Mouse (Mus musculus): Measurements from ENCODE around the gene Klrg1.

The Klrg1 gene

DNA sequence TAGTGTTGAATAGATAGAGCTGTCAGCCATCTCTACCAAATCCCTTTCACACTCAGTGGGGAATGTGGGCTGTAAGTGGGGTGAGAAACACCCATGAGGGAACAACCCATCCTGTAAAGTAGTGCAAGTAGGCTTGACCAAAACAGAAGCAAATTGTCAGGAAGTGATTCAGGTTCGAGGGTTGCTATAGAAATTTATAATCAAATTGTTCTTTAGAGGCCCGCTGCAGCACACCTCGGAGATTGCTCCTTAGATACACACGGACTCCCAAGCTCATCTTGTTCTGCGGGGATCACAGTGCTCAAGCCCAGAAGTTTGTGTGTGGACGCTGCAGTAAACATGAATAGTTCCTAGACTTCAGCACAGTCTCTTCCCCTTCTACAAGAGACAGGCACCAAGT, at the start of gene Klrg1:
Gene Klrg1, minus strand, starts transcription at position 101 of the 400 bp plus-strand sequence.
- in situ Hi-C loops (cut with MboI, MseI): no loop called here

DNA sequence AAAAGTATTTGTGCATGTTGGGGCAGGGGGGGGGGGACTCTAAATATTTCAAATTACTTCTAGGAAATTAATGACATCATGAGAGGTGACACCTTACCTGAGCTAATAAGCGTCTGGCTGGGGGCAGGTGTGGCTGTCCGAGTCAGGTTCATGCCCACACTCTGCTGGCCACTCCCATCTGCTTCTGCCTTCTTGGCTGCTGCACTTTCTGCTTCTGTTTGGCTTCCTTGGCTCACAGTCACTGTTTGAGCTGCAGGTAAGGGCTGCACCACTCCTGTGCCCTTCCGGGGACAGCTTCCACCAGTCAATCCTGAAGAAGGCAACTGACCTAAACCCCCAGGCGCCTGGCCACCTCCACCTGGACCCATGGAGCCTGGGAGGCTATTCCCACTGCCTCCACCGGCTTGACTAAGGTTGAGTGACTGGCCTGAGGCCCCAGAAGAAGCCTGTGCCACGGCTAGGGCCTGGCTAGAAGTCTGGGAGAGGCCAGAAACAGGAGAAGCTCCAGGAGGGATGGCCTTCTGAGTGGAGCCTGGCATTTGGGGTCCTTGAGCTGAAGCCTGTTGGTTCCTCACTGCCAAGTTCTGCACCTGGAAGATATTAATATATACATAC, 42.8 kb upstream of the Klrg1 start:
- in situ Hi-C loops (cut with MboI, MseI): no loop called here

DNA sequence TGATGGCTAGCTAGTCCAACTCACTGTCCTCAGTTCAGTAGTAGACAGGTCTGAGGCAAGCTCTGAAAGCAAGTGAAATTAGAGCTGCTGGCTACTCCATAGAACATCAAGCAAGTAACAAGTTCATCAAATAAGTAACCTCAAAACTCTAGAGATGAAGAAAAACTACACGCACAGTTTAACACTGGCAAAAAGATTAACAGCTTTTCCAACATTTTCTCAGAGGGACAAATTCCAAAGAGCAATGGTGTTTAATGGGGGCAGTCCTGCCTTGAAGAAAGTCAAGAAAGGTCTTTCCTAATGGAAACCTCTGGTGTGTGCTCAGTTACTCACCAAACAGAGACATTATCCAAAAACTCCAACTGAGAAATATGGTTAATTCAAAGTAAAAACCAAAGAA, 36.0 kb upstream of the Klrg1 start:
- in situ Hi-C loops (cut with MboI, MseI): loop anchor here (25.0 kb wide), 1 partner anchor 569 kb away; no protein-coding TSS in a partner anchor

DNA sequence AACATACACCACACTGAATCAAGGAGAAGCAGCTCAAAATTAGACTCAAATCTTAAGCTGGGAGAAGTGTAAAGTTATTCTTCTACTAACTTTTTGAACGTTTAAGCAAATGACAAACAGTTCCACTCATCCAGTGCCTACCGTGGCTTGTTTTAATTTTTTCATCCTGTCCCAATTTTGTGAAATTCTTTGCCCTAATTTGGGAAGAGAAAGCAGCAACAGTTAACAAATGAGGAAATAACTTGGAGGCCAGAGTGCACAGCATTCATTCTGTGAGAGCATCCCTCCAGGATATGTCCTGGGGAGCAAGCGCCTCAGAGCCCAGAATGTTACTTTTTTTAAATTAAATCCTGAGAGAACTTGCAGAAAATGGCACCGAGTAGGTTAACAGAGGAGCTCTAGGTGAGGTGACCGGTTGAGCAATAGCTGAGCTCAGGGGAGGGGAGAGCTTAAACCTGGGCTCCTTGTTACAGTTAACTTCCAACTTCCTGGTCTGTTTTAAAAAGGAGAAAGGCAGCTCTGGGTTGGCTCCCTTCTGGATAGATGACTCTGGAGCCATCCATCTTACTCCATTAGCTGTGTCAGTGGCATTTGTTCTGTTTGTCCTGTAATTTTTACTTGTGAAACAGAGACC, 27.6 kb upstream of the Klrg1 start:
- in situ Hi-C loops (cut with MboI, MseI): loop anchor here (25.0 kb wide), 1 partner anchor 577 kb away; no protein-coding TSS in a partner anchor

DNA sequence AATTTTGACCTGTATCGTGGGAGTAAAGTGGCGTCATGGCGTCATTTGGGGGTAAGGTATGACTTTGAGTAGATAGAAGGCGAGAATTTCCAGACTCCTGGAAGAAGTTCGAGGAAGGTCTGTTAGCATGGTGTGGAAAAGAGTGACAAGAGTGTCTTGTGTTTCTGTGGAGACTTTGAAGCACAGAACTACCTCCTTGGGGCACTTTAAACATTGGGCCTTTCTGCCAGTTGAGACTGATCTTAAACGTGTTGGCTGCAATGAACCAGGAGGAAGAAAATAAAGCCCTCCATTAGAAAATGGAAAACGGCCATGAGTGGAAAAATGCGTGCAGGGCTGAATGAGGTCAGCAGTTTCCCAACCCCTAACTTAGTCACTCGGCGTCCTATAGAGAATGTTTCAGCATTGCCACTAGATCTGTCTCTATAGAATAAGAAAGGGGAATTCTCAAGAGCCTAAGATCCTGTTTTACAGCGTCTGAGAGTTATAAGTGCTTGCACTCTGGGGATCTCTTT, 26.8 kb upstream of the Klrg1 start:
- in situ Hi-C loops (cut with MboI, MseI): loop anchor here (10.0 to 25.0 kb wide), 2 partner anchors 578 to 1035 kb away; no protein-coding TSS in a partner anchor

DNA sequence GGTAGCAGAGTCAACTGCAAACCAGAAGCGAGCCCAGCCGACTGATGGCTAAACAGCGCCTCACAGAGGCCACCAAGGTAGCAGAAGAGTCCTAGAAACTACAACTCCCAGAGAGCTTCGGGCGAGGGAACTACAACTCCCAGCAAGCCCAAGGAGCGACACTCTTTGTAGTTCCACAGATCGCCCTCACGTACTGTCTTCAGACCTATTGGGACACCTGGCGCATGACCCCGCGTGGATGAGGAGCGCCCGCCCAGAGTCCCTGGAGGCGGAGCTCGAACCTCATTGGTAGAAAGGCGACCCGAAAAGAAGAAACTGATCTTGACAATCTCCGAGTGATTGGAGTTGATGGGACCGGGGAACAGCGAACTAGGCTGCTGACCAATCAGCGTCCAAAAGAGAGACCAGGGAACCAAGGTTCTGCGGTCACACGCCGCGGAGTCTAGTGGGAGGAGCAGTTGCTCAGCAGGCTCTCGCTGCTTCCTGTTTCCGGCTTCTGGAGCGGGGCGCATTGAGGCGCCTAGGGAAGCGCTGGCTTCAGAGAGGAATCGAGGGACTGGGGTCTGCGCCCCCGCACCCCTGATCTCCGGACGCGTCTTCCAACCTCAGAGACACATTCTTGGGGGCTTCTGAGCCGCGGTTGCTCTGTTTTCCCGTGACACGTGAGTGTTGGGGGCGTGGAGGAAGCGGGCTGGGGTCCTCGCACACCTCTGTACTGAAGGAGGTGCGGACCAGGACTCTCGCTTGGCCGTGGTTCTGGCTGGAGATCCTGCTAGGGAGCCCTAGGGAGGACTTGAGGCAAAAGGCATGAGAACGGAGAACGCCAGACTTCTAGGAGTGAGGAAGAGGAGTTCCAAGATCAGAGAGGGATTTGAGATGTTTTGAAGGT, 26.1 kb upstream of the Klrg1 start, which contains the start of gene M6pr:
Gene M6pr, plus strand, starts transcription at position 216 of the 889 bp plus-strand sequence.
- in situ Hi-C loops (cut with MboI, MseI): loop anchor here (10.0 to 25.0 kb wide), 2 partner anchors 579 to 1034 kb away; no protein-coding TSS in a partner anchor

DNA sequence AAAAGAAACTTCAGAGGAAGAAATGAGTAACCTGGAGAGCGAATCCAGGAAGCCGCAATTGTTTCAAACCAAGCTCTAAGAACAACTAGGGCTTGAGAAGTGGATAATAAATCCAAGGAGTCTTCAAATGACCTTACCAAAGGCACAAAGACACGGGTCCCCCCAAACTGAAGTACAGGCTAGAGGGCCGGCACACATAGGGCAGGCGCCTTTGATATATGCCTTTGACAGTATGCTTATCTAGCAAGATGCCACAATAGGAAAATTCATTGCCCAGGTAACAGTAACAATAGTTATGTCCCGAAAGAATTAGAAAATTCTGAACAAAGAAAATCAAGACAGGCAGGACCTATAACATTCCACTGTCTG, 25.4 kb upstream of the Klrg1 start:
- in situ Hi-C loops (cut with MboI, MseI): loop anchor here (10.0 to 25.0 kb wide), 2 partner anchors 579 to 1033 kb away; no protein-coding TSS in a partner anchor

DNA sequence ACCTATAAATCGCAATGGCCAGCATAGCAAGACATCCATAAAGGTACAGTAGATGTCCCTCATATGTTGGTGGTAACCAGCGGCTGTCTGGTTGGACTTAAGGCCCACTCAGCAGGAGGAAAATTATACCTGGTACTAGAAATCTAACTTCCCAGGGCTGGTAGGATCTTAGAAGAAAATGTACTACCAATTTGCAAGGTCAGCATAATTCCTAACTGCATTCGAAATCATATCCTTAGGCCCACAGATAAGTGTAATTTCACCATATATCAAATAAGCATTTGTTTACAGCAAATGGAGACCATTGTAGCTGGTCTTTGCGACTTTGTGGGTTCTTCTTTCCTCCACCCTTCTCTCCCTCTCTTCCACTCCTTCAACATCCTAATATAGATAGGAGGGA, 24.0 kb upstream of the Klrg1 start:
- in situ Hi-C loops (cut with MboI, MseI): loop anchor here (10.0 to 25.0 kb wide), 2 partner anchors 581 to 1032 kb away; no protein-coding TSS in a partner anchor

DNA sequence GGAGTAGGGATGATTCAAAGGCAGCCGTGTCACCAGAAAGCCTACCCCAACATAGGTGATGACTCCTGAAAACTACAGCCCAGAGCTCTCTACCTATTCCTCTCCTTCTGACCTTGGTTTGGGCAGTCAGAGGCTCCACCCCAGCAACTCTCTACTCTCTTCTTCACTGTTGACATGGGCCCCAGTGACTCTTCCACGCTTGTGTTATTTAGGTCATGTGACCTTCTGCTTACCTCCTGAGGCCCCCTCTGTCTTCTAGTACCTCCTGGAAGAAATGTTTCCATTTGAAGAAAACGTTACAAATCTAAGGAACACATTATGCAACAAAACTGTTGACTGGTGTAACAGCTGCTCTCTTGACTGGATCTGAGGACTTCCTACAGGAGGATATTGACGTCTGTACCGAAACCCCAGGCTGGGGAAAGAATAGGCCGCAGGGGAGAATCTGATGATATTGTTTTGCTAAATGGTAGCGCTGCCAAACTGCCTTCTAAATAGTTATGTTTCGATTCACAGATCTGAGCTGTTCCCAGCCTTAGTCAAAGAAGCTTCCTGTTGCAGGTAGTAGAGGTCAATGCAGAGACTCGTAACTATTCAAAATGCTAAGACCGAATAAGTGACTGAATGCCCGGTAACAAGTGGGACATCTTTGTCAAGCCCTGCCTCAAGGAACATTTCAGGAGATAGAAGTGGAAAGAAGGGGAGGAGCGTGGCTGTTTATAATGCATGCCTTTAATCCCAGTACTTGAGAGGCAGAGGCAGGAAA, 22.3 kb upstream of the Klrg1 start:
- in situ Hi-C loops (cut with MboI, MseI): loop anchor here (5.0 to 25.0 kb wide), 3 partner anchors 48 to 1030 kb away; no protein-coding TSS in a partner anchor

DNA sequence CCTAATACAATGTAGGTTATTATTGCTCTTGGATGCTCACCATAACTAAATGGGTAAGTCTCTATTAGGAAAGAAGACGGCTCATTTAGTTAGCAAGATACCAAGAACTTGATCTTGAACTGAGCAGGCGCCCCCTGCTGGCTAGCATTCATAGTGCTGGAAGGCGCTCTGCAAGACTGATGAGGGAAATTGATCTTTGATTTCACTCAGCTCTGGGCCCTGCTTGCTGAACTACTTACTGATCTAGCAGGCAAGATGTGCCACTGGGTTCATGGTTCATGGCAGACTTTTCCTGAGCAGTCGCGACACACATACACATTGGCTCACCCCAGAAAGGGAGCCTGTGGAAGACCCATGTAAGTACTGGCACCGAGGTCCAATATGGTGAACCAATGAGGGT, 21.7 kb upstream of the Klrg1 start:
- in situ Hi-C loops (cut with MboI, MseI): loop anchor here (5.0 to 25.0 kb wide), 3 partner anchors 47 to 1030 kb away; no protein-coding TSS in a partner anchor

DNA sequence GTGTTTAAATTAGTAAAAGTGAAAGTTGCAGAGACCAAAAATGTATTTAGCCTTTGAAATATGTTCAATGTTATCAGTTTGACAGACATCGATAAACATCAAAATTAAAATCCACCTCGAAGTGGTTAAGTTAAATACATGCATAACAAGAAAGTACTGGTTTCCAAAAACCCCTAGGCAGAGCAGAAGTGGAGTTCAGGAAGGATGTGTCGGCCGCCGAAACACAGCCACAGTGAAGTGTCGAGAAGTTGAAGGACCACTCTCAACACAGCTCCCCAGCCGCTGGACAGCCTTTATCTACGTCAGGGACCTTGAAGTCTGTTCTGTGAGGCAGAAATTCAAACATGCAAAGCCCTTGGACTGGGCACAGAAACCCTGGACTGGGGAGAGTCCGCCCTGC, 20.8 kb upstream of the Klrg1 start:
- in situ Hi-C loops (cut with MboI, MseI): loop anchor here (5.0 to 25.0 kb wide), 3 partner anchors 46 to 1029 kb away; no protein-coding TSS in a partner anchor

DNA sequence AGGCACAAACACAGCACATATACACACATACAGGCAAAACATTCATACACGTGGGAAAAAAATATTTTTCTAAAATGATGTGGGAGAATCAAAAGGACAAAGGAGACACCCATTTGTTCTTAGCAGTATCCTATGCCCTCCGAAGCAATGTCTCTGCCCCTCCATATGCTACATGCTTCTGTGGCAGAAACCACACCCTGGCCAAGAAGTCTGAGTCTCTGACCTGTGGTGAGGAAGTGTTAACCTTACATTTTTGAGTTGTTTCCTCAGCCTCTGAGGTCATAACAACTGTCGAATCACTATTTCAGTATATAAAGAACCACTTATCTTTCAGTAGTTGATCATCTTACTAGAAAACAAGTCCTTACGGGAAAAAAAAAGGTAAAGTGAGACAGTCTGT, 20.0 kb upstream of the Klrg1 start:
- in situ Hi-C loops (cut with MboI, MseI): loop anchor here (5.0 to 25.0 kb wide), 3 partner anchors 45 to 1028 kb away; no protein-coding TSS in a partner anchor

DNA sequence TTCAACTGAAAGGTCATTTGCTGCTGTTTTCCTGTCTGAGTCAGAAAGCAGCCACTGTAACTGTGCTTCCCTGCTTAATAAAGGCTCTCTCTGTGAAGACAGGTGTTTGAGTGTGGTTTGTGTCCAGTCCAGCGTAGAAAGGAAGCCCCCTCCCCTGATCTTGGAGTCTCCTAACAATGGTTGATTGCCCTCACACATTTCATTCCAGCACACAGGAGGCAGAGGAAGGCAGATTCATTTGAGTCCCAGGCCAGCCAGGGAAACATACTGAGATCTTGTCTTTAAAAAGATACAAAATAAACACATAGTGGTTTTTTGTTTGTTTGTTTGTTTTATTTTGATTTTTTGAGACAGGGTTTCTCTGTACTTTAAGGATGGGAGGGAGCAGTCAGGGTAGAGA, 19.4 kb upstream of the Klrg1 start:
- in situ Hi-C loops (cut with MboI, MseI): loop anchor here (5.0 to 25.0 kb wide), 3 partner anchors 45 to 1027 kb away; no protein-coding TSS in a partner anchor

DNA sequence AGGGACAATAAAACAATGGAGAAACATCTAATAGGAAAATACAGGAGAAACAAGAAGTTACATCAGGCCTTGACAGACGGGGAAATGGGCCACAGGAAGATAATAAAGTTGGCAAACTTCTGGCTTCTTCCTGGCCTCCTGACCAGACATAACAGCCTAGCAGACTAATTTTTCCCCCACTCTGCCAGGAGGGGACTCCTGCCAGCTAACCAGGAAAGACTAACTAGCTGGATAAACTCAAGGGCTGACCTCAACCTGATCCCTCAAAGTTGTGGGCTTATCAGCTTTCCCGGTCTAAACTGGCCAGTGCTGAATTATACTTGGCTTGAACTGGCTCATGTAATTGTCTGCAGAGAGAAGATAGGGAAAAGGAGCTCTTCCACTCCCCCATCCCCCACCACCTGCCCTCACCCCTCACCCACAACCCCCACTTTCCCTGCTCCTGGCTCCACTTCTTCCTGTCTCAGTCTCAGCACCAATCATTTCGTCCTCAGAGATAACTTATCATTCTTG, 17.0 kb upstream of the Klrg1 start:
- in situ Hi-C loops (cut with MboI, MseI): loop anchor here (5.0 to 25.0 kb wide), 3 partner anchors 42 to 1025 kb away; no protein-coding TSS in a partner anchor

DNA sequence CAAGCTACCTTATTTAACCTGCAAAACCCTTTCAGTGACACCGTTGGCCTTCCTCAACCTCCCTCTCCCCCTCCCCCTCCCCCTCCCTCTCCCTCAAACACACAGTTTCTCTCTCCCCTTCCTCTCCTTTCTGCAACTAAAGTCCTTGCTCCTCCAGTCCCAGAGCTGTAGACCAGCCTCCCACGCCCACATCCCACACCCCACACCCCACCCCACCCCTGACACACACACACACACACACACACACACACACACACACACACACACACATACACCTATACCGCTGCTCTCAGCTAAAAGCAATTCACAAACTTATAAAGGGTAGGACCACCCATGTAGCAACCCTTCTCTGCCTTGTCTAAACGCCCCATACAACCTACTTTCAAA, 15.5 kb upstream of the Klrg1 start:
- in situ Hi-C loops (cut with MboI, MseI): no loop called here

DNA sequence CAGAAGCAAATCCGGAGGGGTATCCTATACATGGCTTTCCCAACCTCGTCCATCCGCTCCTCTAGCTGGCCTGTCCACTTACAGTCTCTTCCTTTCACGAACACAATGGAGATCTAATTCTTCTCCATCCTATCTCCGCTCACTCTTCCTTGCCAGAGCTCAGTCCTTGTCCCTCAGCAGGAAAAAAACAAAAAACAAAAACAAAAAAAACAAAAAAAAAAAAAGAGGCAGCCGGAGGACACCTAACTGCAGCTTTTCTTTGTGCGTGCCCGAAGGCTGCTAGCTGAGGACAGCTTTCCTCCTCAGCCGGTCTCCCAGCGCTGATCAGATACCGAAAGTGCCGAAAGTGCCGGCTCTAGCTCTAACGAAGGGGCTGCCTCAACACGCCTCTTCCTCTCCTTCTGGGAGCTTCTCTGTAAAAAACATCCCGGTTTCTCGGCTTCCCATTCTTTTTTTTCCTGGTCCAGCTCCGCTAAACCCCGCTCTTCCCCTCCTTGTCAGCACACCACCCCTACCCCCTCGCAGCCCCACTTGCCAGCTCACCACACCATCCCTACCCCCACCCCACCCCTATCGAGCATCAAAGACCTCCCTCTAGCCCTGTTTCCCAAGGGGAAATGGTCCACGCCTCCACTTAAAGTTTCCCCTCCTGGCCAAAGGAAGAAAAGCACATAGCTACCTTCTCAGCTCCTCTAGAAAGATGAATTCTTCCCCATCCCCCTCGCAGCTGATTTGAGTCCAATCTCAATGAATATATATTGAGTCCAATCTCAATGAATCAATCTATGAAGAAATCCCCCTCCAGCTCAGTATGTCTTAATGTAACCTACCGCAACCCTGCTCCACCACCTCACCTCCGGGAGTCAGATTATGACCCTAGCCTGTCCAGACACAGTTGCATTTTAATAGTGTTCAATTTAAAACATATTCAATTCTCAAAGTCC, 14.9 kb upstream of the Klrg1 start:
- in situ Hi-C loops (cut with MboI, MseI): no loop called here

DNA sequence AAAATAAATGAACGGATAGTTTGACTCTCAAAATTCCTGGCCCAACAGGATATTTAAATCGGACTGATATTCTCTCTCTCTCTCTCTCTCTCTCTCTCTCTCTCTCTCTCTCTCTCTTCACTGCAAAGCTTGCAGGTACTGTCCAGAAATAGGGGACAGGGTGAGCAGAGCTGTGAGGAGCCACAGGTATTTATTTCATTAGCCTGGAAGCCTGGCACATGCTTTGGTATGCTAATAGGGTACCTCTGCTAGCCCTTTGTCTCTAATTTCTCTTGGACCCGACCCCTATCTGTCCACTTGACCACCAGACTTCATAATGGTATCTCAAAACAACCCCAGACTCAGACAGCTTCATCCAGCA, 14.2 kb upstream of the Klrg1 start:
- in situ Hi-C loops (cut with MboI, MseI): no loop called here

DNA sequence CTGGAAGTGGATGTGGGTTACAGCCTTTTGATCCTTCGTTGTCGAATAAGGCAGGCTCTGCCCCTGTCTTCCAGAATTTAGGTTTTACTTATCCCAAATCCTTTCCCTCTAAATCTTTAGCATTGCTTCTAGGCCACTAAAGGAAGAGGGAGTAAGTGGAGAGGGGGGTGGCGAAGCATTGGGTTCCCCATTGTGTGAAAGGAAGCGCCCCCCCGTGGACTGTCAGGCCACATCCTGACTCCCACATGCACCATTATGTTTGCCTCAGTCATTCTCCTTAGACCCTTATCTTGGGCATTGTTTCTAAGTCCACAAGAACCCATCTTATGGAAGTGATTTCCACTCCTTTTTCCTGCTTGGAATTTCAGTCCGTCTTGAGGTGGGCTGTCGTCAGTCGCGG, 12.6 kb upstream of the Klrg1 start:
- in situ Hi-C loops (cut with MboI, MseI): no loop called here

DNA sequence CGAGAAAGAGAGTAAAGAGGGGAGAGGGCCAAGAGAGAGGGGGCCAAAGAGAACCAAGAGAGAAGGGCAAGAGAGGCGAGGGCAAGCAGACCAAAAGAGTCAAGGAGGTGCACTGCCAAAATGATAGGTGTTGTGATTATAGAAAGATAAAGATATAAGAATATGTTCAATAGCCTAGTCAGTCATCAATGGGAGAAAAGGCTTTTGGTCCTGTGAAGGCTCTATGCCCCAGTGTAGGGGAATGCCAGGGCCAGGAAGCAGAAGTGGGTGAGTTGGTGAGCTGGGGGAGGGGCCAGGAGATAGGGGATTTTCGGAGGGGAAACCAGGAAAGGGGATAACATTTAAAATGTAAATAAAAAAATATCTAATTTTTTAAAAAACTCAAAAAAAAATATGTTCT, 11.6 kb upstream of the Klrg1 start:
- in situ Hi-C loops (cut with MboI, MseI): no loop called here

Measured in T-helper 2 cell (primary cell).